Mouse (Mus musculus) midbrain, embryonic 11.5 days (tissue): ENCODE results near the gene Zfp981. TPM values are rescaled to one million over a fixed set of nuclear protein-coding genes. Genes with fewer than 3 reads are reported as not detected.
A peak's percentile ranks its signal among the peaks of the same experiment; 100 is the strongest.
"Not testable (repeated sequence)": the region's sequence is repeated elsewhere in the genome, so short reads cannot be mapped to it uniquely, and the experiment has no call there.

Source experiments
- ATAC-seq: fragments of 200-750 bp; cut with Nextera tagmentation; 2 replicates; pipeline ENCODE4 v1.8.0; 2017; ENCODE audit warnings: moderate TSS enrichment, moderate library complexity; ENCODE audit not compliant: low FRiP score
- DNase-seq: peaks from one replicate; pipeline ENCODE4 v3.0.0; 2015; ENCODE audit warnings: low spot score; ENCODE audit errors: missing footprints
- H3K27ac ChIP-seq: fragments of 300-500 bp; sonication (generic); 2 replicates; pipeline ENCODE4 v1.5.1; 2014; ENCODE audit warnings: low read depth, low read length
- H3K27me3 ChIP-seq: fragments of 300-500 bp; sonication (generic); 2 replicates; pipeline ENCODE4 v1.6.1; 2014; ENCODE audit warnings: mild to moderate bottlenecking, low read length, moderate library complexity, mixed read lengths; ENCODE audit not compliant: control insufficient read depth, insufficient read depth
- H3K36me3 ChIP-seq: fragments of 300-500 bp; sonication (generic); 2 replicates; pipeline ENCODE4 v1.6.1; 2014; ENCODE audit warnings: mild to moderate bottlenecking, low read length, moderate library complexity, mixed read lengths; ENCODE audit not compliant: control insufficient read depth, insufficient read depth
- H3K4me1 ChIP-seq: fragments of 300-500 bp; sonication (generic); 2 replicates; pipeline ENCODE4 v1.6.1; 2014; ENCODE audit warnings: low read length; ENCODE audit not compliant: control insufficient read depth, insufficient read depth
- H3K4me2 ChIP-seq: fragments of 300-500 bp; sonication (generic); 2 replicates; pipeline ENCODE4 v1.6.1; 2014; ENCODE audit warnings: mild to moderate bottlenecking, moderate library complexity
- H3K4me3 ChIP-seq: fragments of 300-500 bp; sonication (generic); 2 replicates; pipeline ENCODE4 v1.5.1; 2014; ENCODE audit warnings: low read depth, low read length
- H3K9ac ChIP-seq: fragments of 300-500 bp; sonication (generic); 2 replicates; pipeline ENCODE4 v1.6.1; 2014; ENCODE audit warnings: low read length
- H3K9me3 ChIP-seq: fragments of 300-500 bp; sonication (generic); 2 replicates; pipeline ENCODE4 v1.6.1; 2016; ENCODE audit warnings: low read length; ENCODE audit not compliant: control insufficient read depth
- WGBS: fragments of 180-500 bp; shearing (Covaris S2); extraction: QIAGEN DNeasy Blood & Tissue Kit; methylation state at CpG from one replicate; pipeline ENCODE4 v1.1.7; 2014; 5-methylcytosine and 5-hydroxymethylcytosine counted together
- polyA plus RNA-seq: library from polyadenylated mRNA; unstranded; fragments of >200 nt; fragmentation: Nextera tagmentation; extraction: Ambion mirVana; gene quantifications from 2 replicates; pipeline ENCODE4 v1.2.1, GENCODE M21; 2014

The Zfp981 gene
- polyA plus RNA-seq, 1 experiment from 2014 or later, result not detected

DNA sequence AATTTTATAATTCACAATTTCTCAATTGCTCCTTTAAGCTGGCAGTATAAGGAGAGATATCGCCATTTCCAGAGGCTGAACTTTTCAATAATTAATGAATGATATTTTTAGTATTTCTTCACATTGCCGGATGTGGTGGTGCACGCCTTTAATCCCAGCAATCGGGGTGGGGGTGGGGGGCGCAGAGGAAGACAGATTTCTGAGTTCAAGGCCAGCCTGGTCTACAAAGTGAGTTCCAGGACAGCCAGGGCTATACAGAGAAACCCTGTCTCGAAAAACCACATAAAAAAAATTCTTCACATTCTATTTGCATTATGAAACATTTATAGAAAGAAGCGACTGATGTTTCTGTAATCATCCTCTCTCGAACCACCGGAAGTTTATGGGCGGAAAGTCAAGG lies 19.3 kb upstream of the Zfp981 start:
- not testable (repeated sequence) for H3K27ac ChIP-seq
- ATAC-seq, result 0 out of 2 replicates have a peak, but pooled peaks have one; percentile 39

DNA sequence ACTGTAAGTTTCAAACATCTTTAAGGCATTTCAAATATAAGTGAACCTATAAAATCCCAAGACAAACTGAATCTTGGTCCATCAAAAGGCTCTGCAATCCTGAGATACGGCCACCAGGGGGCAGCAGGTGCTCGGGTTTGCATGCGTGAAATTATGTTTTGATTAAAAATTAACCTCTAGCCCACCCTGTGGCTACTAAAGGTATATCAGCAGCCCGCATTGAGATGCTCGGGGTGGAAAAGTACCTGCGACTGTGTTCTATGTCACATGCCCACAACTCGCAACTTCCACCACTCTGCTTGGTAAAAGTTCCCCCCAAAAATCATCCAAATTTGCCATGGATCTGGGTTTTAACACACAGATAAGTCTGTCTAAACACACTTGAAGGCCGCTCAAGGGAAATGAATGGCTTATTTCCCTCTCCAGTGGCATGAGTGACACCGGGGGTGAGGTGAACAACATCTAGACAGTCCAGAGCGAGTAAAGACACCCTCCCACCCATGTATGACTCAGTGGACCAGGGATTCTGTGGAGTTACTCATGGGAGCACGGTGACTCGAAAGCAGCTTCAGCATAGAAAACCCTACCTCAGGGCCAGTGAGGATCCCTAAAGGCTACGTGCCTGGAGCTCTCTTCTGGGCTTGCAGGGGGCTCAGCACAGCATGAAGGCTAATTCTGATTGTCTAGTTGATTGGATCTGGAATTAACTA lies 18.1 kb upstream of the Zfp981 start:
- peak; percentile 85 for DNase-seq
- not testable (repeated sequence) for H3K4me2 ChIP-seq
- peaks cover 45% of the 10 kb centered on the region for H3K9me3 ChIP-seq

More for the DNA sequence above, 19.3 kb upstream of the Zfp981 start:
- not testable (repeated sequence) for H3K27me3 ChIP-seq, H3K9ac ChIP-seq, H3K4me1 ChIP-seq, H3K4me3 ChIP-seq, H3K36me3 ChIP-seq, H3K4me2 ChIP-seq
- peaks cover 49% of the 10 kb centered on the region for H3K9me3 ChIP-seq
- WGBS, result 85% methylated on average over 10 of the region's 10 CpGs
- peak; percentile 41 for DNase-seq

GRCm38 (mm10) chr4:146484676-146485075 lies 17.2 kb upstream of the Zfp981 start:
- ATAC-seq, H3K27ac ChIP-seq, H3K27me3 ChIP-seq, H3K36me3 ChIP-seq, H3K4me1 ChIP-seq, H3K4me3 ChIP-seq, H3K4me2 ChIP-seq, H3K9ac ChIP-seq: not testable (repeated sequence)
- peaks cover 49% of the 10 kb centered on the region for H3K9me3 ChIP-seq
- DNase-seq, result peak; percentile 66

More for the DNA sequence above, 18.1 kb upstream of the Zfp981 start:
- H3K4me1 ChIP-seq, H3K27me3 ChIP-seq, H3K36me3 ChIP-seq, H3K9ac ChIP-seq, H3K27ac ChIP-seq, H3K4me3 ChIP-seq: not testable (repeated sequence)
- peak; percentile 51 for ATAC-seq
- WGBS, result 76% methylated on average over 13 of the region's 13 CpGs

GRCm38 (mm10) chr4:146485183-146485939 lies 16.5 kb upstream of the Zfp981 start:
- not testable (repeated sequence) for H3K4me1 ChIP-seq, H3K36me3 ChIP-seq, H3K27me3 ChIP-seq, ATAC-seq, H3K4me2 ChIP-seq, H3K9ac ChIP-seq, H3K4me3 ChIP-seq, H3K27ac ChIP-seq
- WGBS, result 77% methylated on average over 6 of the region's 6 CpGs
- H3K9me3 ChIP-seq, result peaks cover 49% of the 10 kb centered on the region
- peak; percentile 85 for DNase-seq

DNA sequence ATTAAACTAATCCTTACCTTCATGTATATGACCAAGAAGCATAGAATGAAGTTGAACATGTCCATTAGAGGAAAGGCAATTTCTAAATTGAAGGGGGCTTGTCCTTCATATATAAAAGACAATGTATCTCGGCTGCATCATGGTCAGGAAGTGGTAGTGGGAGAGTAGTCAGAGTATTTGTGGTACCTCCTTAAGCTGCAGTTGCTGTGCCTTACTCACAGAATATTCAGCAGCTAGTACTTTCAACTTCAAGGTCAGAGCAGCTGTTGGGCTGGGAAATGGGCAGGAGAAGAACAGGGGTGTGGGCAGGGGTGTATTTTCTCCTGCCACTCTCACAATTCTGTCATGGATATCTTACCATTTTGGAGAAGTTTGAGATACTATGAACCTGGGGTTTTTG lies 15.1 kb upstream of the Zfp981 start:
- DNase-seq (peak; percentile 82), ATAC-seq (peak; percentile 38)
- not testable (repeated sequence) for H3K4me1 ChIP-seq

GRCm38 (mm10) chr4:146489196-146489595 lies 12.6 kb upstream of the Zfp981 start:
- ATAC-seq, H3K27ac ChIP-seq, H3K9ac ChIP-seq, H3K4me2 ChIP-seq, H3K4me1 ChIP-seq, H3K27me3 ChIP-seq, H3K36me3 ChIP-seq, H3K4me3 ChIP-seq: not testable (repeated sequence)
- H3K9me3 ChIP-seq, result peaks cover 48% of the 10 kb centered on the region
- peak; percentile 73 for DNase-seq
- WGBS, result 80% methylated on average over 4 of the region's 4 CpGs

More for the DNA sequence above, 15.1 kb upstream of the Zfp981 start:
- H3K4me3 ChIP-seq, H3K4me2 ChIP-seq, H3K27ac ChIP-seq, H3K27me3 ChIP-seq, H3K36me3 ChIP-seq, H3K9ac ChIP-seq: not testable (repeated sequence)
- WGBS, result 71% methylated on average over 1 of the region's 1 CpGs
- H3K9me3 ChIP-seq, result peaks cover 42% of the 10 kb centered on the region

GRCm38 (mm10) chr4:146491993-146492392 lies 9.8 kb upstream of the Zfp981 start:
- H3K27ac ChIP-seq, H3K4me1 ChIP-seq, H3K27me3 ChIP-seq, H3K9ac ChIP-seq, H3K36me3 ChIP-seq, ATAC-seq, H3K4me2 ChIP-seq, H3K4me3 ChIP-seq: not testable (repeated sequence)
- peaks cover 39% of the 10 kb centered on the region for H3K9me3 ChIP-seq
- 78% methylated on average over 1 of the region's 1 CpGs for WGBS
- DNase-seq, result peak; percentile 12

DNA sequence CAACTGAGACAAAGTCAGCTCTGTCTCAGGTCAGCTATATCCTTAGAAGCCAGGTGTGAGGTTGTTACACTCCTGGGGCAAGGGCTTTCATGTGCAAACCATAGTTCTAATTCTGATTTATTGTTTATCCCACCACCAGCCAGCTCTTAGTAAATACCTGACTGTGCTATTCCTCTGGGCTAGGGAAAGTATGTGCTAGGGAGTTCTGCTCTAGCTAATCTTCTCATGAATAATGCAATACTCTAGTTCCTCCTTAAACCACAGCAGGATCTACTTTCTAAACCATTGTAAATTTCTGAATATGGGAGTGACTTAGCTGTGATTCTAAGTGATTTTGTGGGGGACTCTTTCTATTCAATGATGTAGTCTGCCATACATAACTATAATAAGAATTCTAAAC lies 9.4 kb upstream of the Zfp981 start:
- ATAC-seq (0 out of 2 replicates have a peak, but pooled peaks have one; percentile 8), DNase-seq (peak; percentile 77)
- Histone ChIP-seq H3K4me3 (no peak overlapping the region), H3K9me3 (peaks cover 42% of the 10 kb centered on the region), H3K27ac (no peak overlapping the region), H3K9ac (no peak overlapping the region), H3K4me2 (no peak overlapping the region), H3K36me3 (no peaks in the 10 kb centered on the region), H3K4me1 (no peaks in the 10 kb centered on the region), H3K27me3 (no peaks in the 10 kb centered on the region)

DNA sequence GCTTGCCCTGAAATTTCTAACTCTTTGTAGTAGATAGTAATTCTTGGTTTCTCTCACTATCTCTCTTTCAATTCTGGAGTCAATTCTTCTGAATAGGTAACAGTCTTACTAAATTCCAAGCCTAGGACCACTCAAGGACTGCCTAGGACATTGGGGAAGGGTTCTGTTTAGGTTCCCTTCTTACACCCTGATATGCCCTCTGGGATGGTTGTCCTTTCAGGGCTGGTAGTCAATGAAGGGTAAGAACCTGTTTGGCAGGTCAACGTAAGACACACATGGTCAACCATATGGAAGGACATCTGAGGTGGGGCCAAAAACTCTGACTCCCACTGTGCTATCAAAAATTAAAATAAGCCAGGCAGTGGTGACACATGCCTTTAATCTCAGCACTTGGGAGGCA lies 9.0 kb upstream of the Zfp981 start:
- WGBS, result 51% methylated on average over 1 of the region's 1 CpGs
- ATAC-seq (0 out of 2 replicates have a peak, but pooled peaks have one; percentile 4), DNase-seq (peak; percentile 83)
- H3K36me3 ChIP-seq, result no peaks in the 10 kb centered on the region
- H3K27ac ChIP-seq, result no peak overlapping the region
- no peaks in the 10 kb centered on the region for H3K4me1 ChIP-seq
- H3K9me3 ChIP-seq, result peaks cover 46% of the 10 kb centered on the region
- no peak overlapping the region for H3K4me3 ChIP-seq
- no peaks in the 10 kb centered on the region for H3K27me3 ChIP-seq
- H3K9ac ChIP-seq, result no peak overlapping the region
- no peak overlapping the region for H3K4me2 ChIP-seq
